Mouse (Mus musculus): ENCODE measurements around the gene Sh3bgrl2. TPM values are rescaled to one million over a fixed set of nuclear protein-coding genes. Genes with fewer than 3 reads are reported as not detected.

Gene Sh3bgrl2
- total and polyA plus RNA-seq, 3 experiments = 2.6 to 10.1 (median 3.7) TPM

GRCm38 (mm10) chr9:83616586-83617081, 68.5 kb downstream of the Sh3bgrl2 start:
- no peak for DNase-seq
- intact Hi-C loops (cut with DNase I) = loop anchor here (5.0 kb wide), 1 partner anchor 76 kb away; no protein-coding TSS in a partner anchor
- Histone ChIP-seq H3K36me3 (ENCODE audit: control insufficient read depth, insufficient read depth, low read length) (no peaks in the 10 kb centered on the region), H3K27ac (no peak overlapping the region), H3K4me3 (no peak overlapping the region), H3K79me2 (replicated peaks; ENCODE audit: control insufficient read depth, insufficient read depth, low read length) (no peaks in the 10 kb centered on the region), H3K4me1 (ENCODE audit: control insufficient read depth, insufficient read depth, low read length) (peaks cover 2% of the 10 kb centered on the region), H3K27me3 (ENCODE audit: control insufficient read depth, insufficient read depth, low read length) (no peaks in the 10 kb centered on the region), H3K9ac (ENCODE audit: low read depth, low read length) (no peak overlapping the region)
- 17% methylated on average over 7 of the region's 7 CpGs for WGBS
- no peak for TF ChIP-seq POLR2A (IDR thresholded peaks at IDR 0.05; ENCODE audit: insufficient read depth, low read depth, low read length)
- no peak for TF ChIP-seq CTCF (IDR thresholded peaks at IDR 0.05)
- no peak for TF ChIP-seq EP300 (IDR thresholded peaks at IDR 0.05; ENCODE audit: insufficient read depth, low read depth, low read length)

- Histone ChIP-seq H3K27me3 (ENCODE audit: control insufficient read depth, insufficient read depth, low read length) (no peaks in the 10 kb centered on the region), H3K79me2 (replicated peaks; ENCODE audit: control insufficient read depth, insufficient read depth, low read length) (no peaks in the 10 kb centered on the region), H3K4me1 (ENCODE audit: control insufficient read depth, insufficient read depth, low read length) (no peaks in the 10 kb centered on the region; the same call in 1 of the 2 replicates), H3K9ac (ENCODE audit: low read depth, low read length) (no peak overlapping the region), H3K27ac (no peak overlapping the region), H3K36me3 (ENCODE audit: control insufficient read depth, insufficient read depth, low read length) (no peaks in the 10 kb centered on the region), H3K4me3 (no peak overlapping the region)
- intact Hi-C loops (cut with DNase I) = no loop called here
- DNase-seq = no peak
- no peak for TF ChIP-seq EP300 (IDR thresholded peaks at IDR 0.05; ENCODE audit: insufficient read depth, low read depth, low read length)
- no peak for TF ChIP-seq CTCF (IDR thresholded peaks at IDR 0.05)
- TF ChIP-seq POLR2A (IDR thresholded peaks at IDR 0.05; ENCODE audit: insufficient read depth, low read depth, low read length) = no peak
- 79% methylated on average over 6 of the region's 6 CpGs for whole genome bisulfite sequencing
Observed at GRCm38 (mm10) chr9:83623455-83623854, 75.3 kb downstream of the Sh3bgrl2 start.

GRCm38 (mm10) chr9:83624193-83624592, 76.1 kb downstream of the Sh3bgrl2 start:
- no peak overlapping the region for H3K27ac ChIP-seq
- H3K4me1 ChIP-seq (ENCODE audit: control insufficient read depth, insufficient read depth, low read length) = no peaks in the 10 kb centered on the region; the same call in 1 of the 2 replicates
- TF ChIP-seq CTCF (IDR thresholded peaks at IDR 0.05) (no peak), EP300 (IDR thresholded peaks at IDR 0.05; ENCODE audit: insufficient read depth, low read depth, low read length) (no peak), POLR2A (IDR thresholded peaks at IDR 0.05; ENCODE audit: insufficient read depth, low read depth, low read length) (no peak)
- WGBS = 39% methylated on average over 5 of the region's 5 CpGs
- H3K27me3 ChIP-seq (ENCODE audit: control insufficient read depth, insufficient read depth, low read length) = no peaks in the 10 kb centered on the region
- no peaks in the 10 kb centered on the region for H3K79me2 ChIP-seq (replicated peaks; ENCODE audit: control insufficient read depth, insufficient read depth, low read length)
- no peaks in the 10 kb centered on the region for H3K36me3 ChIP-seq (ENCODE audit: control insufficient read depth, insufficient read depth, low read length)
- H3K4me3 ChIP-seq = no peak overlapping the region
- no peak overlapping the region for H3K9ac ChIP-seq (ENCODE audit: low read depth, low read length)
- no peak for DNase-seq
- intact Hi-C loops (cut with DNase I) = no loop called here

- H3K4me1 ChIP-seq (ENCODE audit: control insufficient read depth, insufficient read depth, low read length) = no peaks in the 10 kb centered on the region; the same call in 1 of the 2 replicates
- H3K36me3 ChIP-seq (ENCODE audit: control insufficient read depth, insufficient read depth, low read length) = no peaks in the 10 kb centered on the region
- no peak overlapping the region for H3K27ac ChIP-seq
- no peak for TF ChIP-seq POLR2A (IDR thresholded peaks at IDR 0.05; ENCODE audit: insufficient read depth, low read depth, low read length)
- no peak for TF ChIP-seq EP300 (IDR thresholded peaks at IDR 0.05; ENCODE audit: insufficient read depth, low read depth, low read length)
- TF ChIP-seq CTCF (IDR thresholded peaks at IDR 0.05) = no peak
- intact Hi-C loops (cut with DNase I) = no loop called here
- no peak for DNase-seq
- no peak overlapping the region for H3K9ac ChIP-seq (ENCODE audit: low read depth, low read length)
- WGBS = 89% methylated on average over 5 of the region's 5 CpGs
- no peak overlapping the region for H3K4me3 ChIP-seq
- H3K27me3 ChIP-seq (ENCODE audit: control insufficient read depth, insufficient read depth, low read length) = no peaks in the 10 kb centered on the region
- no peaks in the 10 kb centered on the region for H3K79me2 ChIP-seq (replicated peaks; ENCODE audit: control insufficient read depth, insufficient read depth, low read length)
Observed at GRCm38 (mm10) chr9:83625085-83625484, 77.0 kb downstream of the Sh3bgrl2 start.

- TF ChIP-seq CTCF (IDR thresholded peaks at IDR 0.05) (no peak), POLR2A (IDR thresholded peaks at IDR 0.05; ENCODE audit: insufficient read depth, low read depth, low read length) (no peak), EP300 (IDR thresholded peaks at IDR 0.05; ENCODE audit: insufficient read depth, low read depth, low read length) (no peak)
- H3K4me1 ChIP-seq (ENCODE audit: control insufficient read depth, insufficient read depth, low read length) = no peaks in the 10 kb centered on the region; the same call in 1 of the 2 replicates
- intact Hi-C loops (cut with DNase I) = no loop called here
- H3K79me2 ChIP-seq (replicated peaks; ENCODE audit: control insufficient read depth, insufficient read depth, low read length) = no peaks in the 10 kb centered on the region
- 60% methylated on average over 19 of the region's 19 CpGs for WGBS
- H3K27me3 ChIP-seq (ENCODE audit: control insufficient read depth, insufficient read depth, low read length) = no peaks in the 10 kb centered on the region
- no peak overlapping the region for H3K9ac ChIP-seq (ENCODE audit: low read depth, low read length)
- no peak overlapping the region for H3K4me3 ChIP-seq
- H3K27ac ChIP-seq = no peak overlapping the region
- no peaks in the 10 kb centered on the region for H3K36me3 ChIP-seq (ENCODE audit: control insufficient read depth, insufficient read depth, low read length)
- DNase-seq = no peak
Observed at GRCm38 (mm10) chr9:83628669-83629612, 80.8 kb downstream of the Sh3bgrl2 start.

GRCm38 (mm10) chr9:83630341-83630740, 82.2 kb downstream of the Sh3bgrl2 start:
- Histone ChIP-seq H3K27ac (no peak overlapping the region), H3K36me3 (ENCODE audit: control insufficient read depth, insufficient read depth, low read length) (no peaks in the 10 kb centered on the region), H3K4me1 (ENCODE audit: control insufficient read depth, insufficient read depth, low read length) (no peaks in the 10 kb centered on the region), H3K79me2 (replicated peaks; ENCODE audit: control insufficient read depth, insufficient read depth, low read length) (no peaks in the 10 kb centered on the region), H3K9ac (ENCODE audit: low read depth, low read length) (no peak overlapping the region), H3K27me3 (ENCODE audit: control insufficient read depth, insufficient read depth, low read length) (no peaks in the 10 kb centered on the region), H3K4me3 (no peak overlapping the region)
- TF ChIP-seq EP300 (IDR thresholded peaks at IDR 0.05; ENCODE audit: insufficient read depth, low read depth, low read length) (no peak), POLR2A (IDR thresholded peaks at IDR 0.05; ENCODE audit: insufficient read depth, low read depth, low read length) (no peak), CTCF (IDR thresholded peaks at IDR 0.05) (no peak)
- 71% methylated on average over 6 of the region's 6 CpGs for WGBS
- no peak for DNase-seq
- intact Hi-C loops (cut with DNase I) = no loop called here

Measured in heart, adult 2 months (tissue).